Mouse (Mus musculus): Measurements from ENCODE around the gene Rnase13. TPM values are rescaled to one million over a fixed set of nuclear protein-coding genes. Genes with fewer than 3 reads are reported as not detected.

The Rnase13 gene
- polyA plus RNA-seq (2017; shearing (Covaris generic)), result not detected

GRCm38 (mm10) chr14:51922571-51922865, at the start of gene Rnase13:
Gene Rnase13, minus strand, starts transcription at chr14:51922773.

GRCm38 (mm10) chr14:51918125-51918524, 4.4 kb downstream of the Rnase13 start, which contains the start of gene Tppp2:
Gene Tppp2, plus strand, starts transcription at chr14:51918425.

GRCm38 (mm10) chr14:51913960-51914762, 8.4 kb downstream of the Rnase13 start, which contains the start of gene Ndrg2:
Gene Ndrg2, minus strand, starts transcription at chr14:51914158.

GRCm38 (mm10) chr14:51892191-51892939, 30.2 kb downstream of the Rnase13 start, which contains the start of gene Slc39a2:
Gene Slc39a2, plus strand, starts transcription at chr14:51892889.

GRCm38 (mm10) chr14:51884598-51885331, 37.8 kb downstream of the Rnase13 start, which contains the start of gene Mettl17:
Gene Mettl17, plus strand, starts transcription at chr14:51884842.

Other genes with a start within 250 kb of the Rnase13 start
- gene Gm17079, start 227.3 kb downstream of the Rnase13 start, polyA plus RNA-seq (2017; shearing (Covaris generic)), result not detected
- gene Gm5800, start 205.6 kb downstream of the Rnase13 start, polyA plus RNA-seq (2017; shearing (Covaris generic)), result not detected
- gene Ang4, start 149.2 kb downstream of the Rnase13 start, polyA plus RNA-seq (2017; shearing (Covaris generic)), result not detected
- not detected for gene AY358078, start 122.7 kb downstream of the Rnase13 start, polyA plus RNA-seq (2017; shearing (Covaris generic))
- gene Ear6, start 69.1 kb downstream of the Rnase13 start, polyA plus RNA-seq (2017; shearing (Covaris generic)), result not detected
- gene Mettl17, start 37.9 kb downstream of the Rnase13 start, polyA plus RNA-seq (2017; shearing (Covaris generic)), result 36.2 TPM
- gene Slc39a2, start 29.9 kb downstream of the Rnase13 start, polyA plus RNA-seq (2017; shearing (Covaris generic)), result 0.15 TPM
- gene Ndrg2, start 8.6 kb downstream of the Rnase13 start, polyA plus RNA-seq (2017; shearing (Covaris generic)), result 13.1 TPM
- not detected for gene Tppp2, start 4.3 kb downstream of the Rnase13 start, polyA plus RNA-seq (2017; shearing (Covaris generic))
- 1.4 TPM for gene Arhgef40, start 61.9 kb upstream of the Rnase13 start, polyA plus RNA-seq (2017; shearing (Covaris generic))
- 0.81 TPM for gene Tmem253, start 92.9 kb upstream of the Rnase13 start, polyA plus RNA-seq (2017; shearing (Covaris generic))
- gene Zfp219, start 98.0 kb upstream of the Rnase13 start, polyA plus RNA-seq (2017; shearing (Covaris generic)), result 16.5 TPM
- not detected for gene Olfr221, start 119.7 kb upstream of the Rnase13 start, polyA plus RNA-seq (2017; shearing (Covaris generic))
- gene Hnrnpc, start 181.3 kb upstream of the Rnase13 start, polyA plus RNA-seq (2017; shearing (Covaris generic)), result 473 TPM
- 2.1 TPM for gene Rpgrip1, start 187.9 kb upstream of the Rnase13 start, polyA plus RNA-seq (2017; shearing (Covaris generic))